Mouse (Mus musculus): ENCODE measurements at regions not wholly inside any gene's neighbourhood (a gene's known extent, or its start where the extent isn't known, plus 50 kb on each side); places are given as distances from the start of the nearest gene placed in this dataset.

DNA sequence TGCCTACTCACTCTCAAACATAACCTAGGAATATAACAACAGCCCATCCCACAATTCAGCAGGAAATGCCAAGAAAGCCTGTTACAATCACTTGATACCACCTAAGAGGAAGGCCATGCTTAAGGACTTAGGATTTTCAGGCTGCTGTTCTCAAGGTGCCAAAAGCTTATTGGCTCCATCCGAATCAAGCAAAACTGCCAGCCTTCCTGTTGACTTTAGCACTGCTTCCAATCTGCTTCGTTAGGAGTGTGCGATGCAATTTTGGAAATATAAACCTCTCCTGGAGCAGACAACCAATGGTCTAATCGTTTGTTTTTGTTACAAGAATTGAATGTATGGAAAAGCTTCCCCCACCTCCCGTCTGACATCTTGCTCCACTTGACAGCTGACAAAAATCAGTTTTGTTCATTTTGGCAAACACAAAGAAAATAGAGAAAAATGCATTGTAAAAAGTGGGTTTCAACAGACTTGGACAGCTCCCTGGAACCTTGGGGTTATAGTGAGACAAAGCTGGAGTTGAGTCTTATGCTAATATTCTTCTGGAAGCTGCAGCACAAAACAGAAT, 2620.0 kb upstream of the Gm7489 start:
- Histone ChIP-seq H3K4me3 (ENCODE audit: low read length) (no peak overlapping the region), H3K9ac (ENCODE audit: low read length) (no peak overlapping the region), H3K27me3 (ENCODE audit: control insufficient read depth, insufficient read depth, low read depth, low read length) (no peaks in the 10 kb centered on the region), H3K4me2 (ENCODE audit: low read depth, low read length) (no peak overlapping the region), H3K4me1 (replicated peaks; ENCODE audit: control insufficient read depth, insufficient read depth, low read length) (peaks cover 3% of the 10 kb centered on the region; the same call in 1 of the 2 replicates), H3K9me3 (ENCODE audit: control insufficient read depth, low read length) (no peaks in the 10 kb centered on the region), H3K27ac (ENCODE audit: low read length) (0 out of 2 replicates have a peak overlapping the region, but pooled peaks have one; percentile 27), H3K36me3 (ENCODE audit: control insufficient read depth, insufficient read depth, low read length) (no peaks in the 10 kb centered on the region)
- peak; percentile 52; the same call in 1 of the 2 replicates for ATAC-seq (ENCODE audit: low read depth)
- 41% methylated on average over 5 of the region's 5 CpGs for WGBS

DNA sequence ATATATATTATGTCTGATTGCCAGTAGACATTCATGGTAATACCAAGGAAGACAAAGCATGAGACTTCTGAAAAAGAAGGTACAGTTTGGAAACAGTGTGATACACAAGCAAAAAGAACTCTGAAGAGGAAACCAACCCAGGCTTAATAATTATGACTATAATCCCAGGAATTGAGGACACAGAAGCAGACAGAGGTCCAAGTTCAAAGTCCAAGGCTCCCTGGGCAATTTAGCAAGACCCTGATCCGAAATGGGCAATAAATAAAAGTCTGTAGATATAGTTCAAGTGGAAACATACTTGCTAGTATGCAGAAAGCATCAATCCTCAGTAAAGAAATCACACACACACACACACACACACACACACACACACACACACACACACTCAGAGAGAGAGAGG, 2618.7 kb upstream of the Gm7489 start:
- H3K27ac ChIP-seq (ENCODE audit: low read length), result no peak overlapping the region
- H3K4me1 ChIP-seq (replicated peaks; ENCODE audit: control insufficient read depth, insufficient read depth, low read length), result peaks cover 3% of the 10 kb centered on the region; the same call in 1 of the 2 replicates
- ATAC-seq (ENCODE audit: low read depth), result no peak
- H3K4me2 ChIP-seq (ENCODE audit: low read depth, low read length), result no peak overlapping the region
- no peaks in the 10 kb centered on the region for H3K9me3 ChIP-seq (ENCODE audit: control insufficient read depth, low read length)
- H3K4me3 ChIP-seq (ENCODE audit: low read length), result no peak overlapping the region
- 45% methylated on average over 1 of the region's 1 CpGs for WGBS
- H3K36me3 ChIP-seq (ENCODE audit: control insufficient read depth, insufficient read depth, low read length), result no peaks in the 10 kb centered on the region
- H3K9ac ChIP-seq (ENCODE audit: low read length), result no peak overlapping the region
- H3K27me3 ChIP-seq (ENCODE audit: control insufficient read depth, insufficient read depth, low read depth, low read length), result no peaks in the 10 kb centered on the region

DNA sequence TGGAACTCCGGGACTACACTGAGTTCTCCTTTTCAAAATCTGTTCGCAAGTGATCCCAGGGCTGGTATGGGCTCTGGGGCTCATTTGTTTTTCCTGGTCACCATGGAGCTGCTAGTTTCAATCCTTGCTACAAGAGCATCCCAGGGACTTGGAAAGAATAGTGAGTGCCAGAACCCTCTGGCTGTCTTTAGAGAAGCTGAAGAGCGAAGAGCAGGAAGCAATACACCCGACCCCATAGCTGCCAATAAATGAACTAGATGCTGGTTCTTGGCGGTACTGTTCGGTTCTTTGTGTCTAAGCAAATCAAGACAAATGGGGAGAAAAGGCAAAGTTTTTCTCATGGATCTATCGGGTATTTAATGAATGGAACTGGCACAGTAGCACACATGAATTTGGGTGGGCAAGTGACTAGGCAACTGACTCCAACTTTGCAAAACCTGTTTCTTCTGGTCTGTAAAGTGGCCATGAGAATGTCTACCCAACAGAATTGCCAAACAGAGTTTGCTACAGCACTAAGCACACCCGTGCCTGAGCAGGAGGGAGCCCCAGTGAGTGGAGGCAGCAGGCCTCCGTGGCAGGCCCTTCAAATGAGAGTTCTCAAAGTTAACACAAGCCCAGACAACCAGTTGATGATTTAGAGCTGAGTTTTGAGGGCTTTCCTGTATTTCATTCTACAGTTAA, 2612.9 kb upstream of the Gm7489 start:
- WGBS, result 77% methylated on average over 9 of the region's 9 CpGs
- no peak for ATAC-seq (ENCODE audit: low read depth)
- no peak overlapping the region for H3K4me2 ChIP-seq (ENCODE audit: low read depth, low read length)
- H3K4me3 ChIP-seq (ENCODE audit: low read length), result no peak overlapping the region
- no peak overlapping the region for H3K27ac ChIP-seq (ENCODE audit: low read length)
- no peaks in the 10 kb centered on the region for H3K9me3 ChIP-seq (ENCODE audit: control insufficient read depth, low read length)
- no peaks in the 10 kb centered on the region for H3K27me3 ChIP-seq (ENCODE audit: control insufficient read depth, insufficient read depth, low read depth, low read length)
- H3K36me3 ChIP-seq (ENCODE audit: control insufficient read depth, insufficient read depth, low read length), result no peaks in the 10 kb centered on the region
- no peaks in the 10 kb centered on the region for H3K4me1 ChIP-seq (replicated peaks; ENCODE audit: control insufficient read depth, insufficient read depth, low read length)
- H3K9ac ChIP-seq (ENCODE audit: low read length), result no peak overlapping the region

GRCm38 (mm10) chr15:51285334-51285733, 2599.4 kb upstream of the Gm7489 start:
- no peak for ATAC-seq (ENCODE audit: low read depth)
- H3K4me3 ChIP-seq (ENCODE audit: low read length), result no peak overlapping the region
- H3K27me3 ChIP-seq (ENCODE audit: control insufficient read depth, insufficient read depth, low read depth, low read length), result no peaks in the 10 kb centered on the region
- no peaks in the 10 kb centered on the region for H3K4me1 ChIP-seq (replicated peaks; ENCODE audit: control insufficient read depth, insufficient read depth, low read length)
- H3K36me3 ChIP-seq (ENCODE audit: control insufficient read depth, insufficient read depth, low read length), result no peaks in the 10 kb centered on the region
- H3K9me3 ChIP-seq (ENCODE audit: control insufficient read depth, low read length), result no peaks in the 10 kb centered on the region
- H3K4me2 ChIP-seq (ENCODE audit: low read depth, low read length), result no peak overlapping the region
- H3K9ac ChIP-seq (ENCODE audit: low read length), result no peak overlapping the region
- 59% methylated on average over 2 of the region's 2 CpGs for WGBS
- no peak overlapping the region for H3K27ac ChIP-seq (ENCODE audit: low read length)

- H3K27me3 ChIP-seq (ENCODE audit: control insufficient read depth, insufficient read depth, low read depth, low read length), result no peaks in the 10 kb centered on the region
- H3K4me3 ChIP-seq (ENCODE audit: low read length), result no peak overlapping the region
- no peaks in the 10 kb centered on the region for H3K9me3 ChIP-seq (ENCODE audit: control insufficient read depth, low read length)
- H3K27ac ChIP-seq (ENCODE audit: low read length), result no peak overlapping the region
- ATAC-seq (ENCODE audit: low read depth), result no peak
- H3K4me1 ChIP-seq (replicated peaks; ENCODE audit: control insufficient read depth, insufficient read depth, low read length), result no peaks in the 10 kb centered on the region
- H3K36me3 ChIP-seq (ENCODE audit: control insufficient read depth, insufficient read depth, low read length), result no peaks in the 10 kb centered on the region
- H3K4me2 ChIP-seq (ENCODE audit: low read depth, low read length), result no peak overlapping the region
- no peak overlapping the region for H3K9ac ChIP-seq (ENCODE audit: low read length)
- 63% methylated on average over 3 of the region's 3 CpGs for WGBS
Observed at GRCm38 (mm10) chr15:51286352-51286751, 2598.4 kb upstream of the Gm7489 start.

GRCm38 (mm10) chr15:51288911-51289432, 2595.7 kb upstream of the Gm7489 start:
- Histone ChIP-seq H3K4me3 (ENCODE audit: low read length) (no peak overlapping the region), H3K36me3 (ENCODE audit: control insufficient read depth, insufficient read depth, low read length) (no peaks in the 10 kb centered on the region), H3K4me1 (replicated peaks; ENCODE audit: control insufficient read depth, insufficient read depth, low read length) (no peaks in the 10 kb centered on the region), H3K27ac (ENCODE audit: low read length) (no peak overlapping the region), H3K27me3 (ENCODE audit: control insufficient read depth, insufficient read depth, low read depth, low read length) (no peaks in the 10 kb centered on the region), H3K9me3 (ENCODE audit: control insufficient read depth, low read length) (no peaks in the 10 kb centered on the region), H3K9ac (ENCODE audit: low read length) (no peak overlapping the region), H3K4me2 (ENCODE audit: low read depth, low read length) (no peak overlapping the region)
- ATAC-seq (ENCODE audit: low read depth), result no peak
- 63% methylated on average over 9 of the region's 9 CpGs for WGBS

DNA sequence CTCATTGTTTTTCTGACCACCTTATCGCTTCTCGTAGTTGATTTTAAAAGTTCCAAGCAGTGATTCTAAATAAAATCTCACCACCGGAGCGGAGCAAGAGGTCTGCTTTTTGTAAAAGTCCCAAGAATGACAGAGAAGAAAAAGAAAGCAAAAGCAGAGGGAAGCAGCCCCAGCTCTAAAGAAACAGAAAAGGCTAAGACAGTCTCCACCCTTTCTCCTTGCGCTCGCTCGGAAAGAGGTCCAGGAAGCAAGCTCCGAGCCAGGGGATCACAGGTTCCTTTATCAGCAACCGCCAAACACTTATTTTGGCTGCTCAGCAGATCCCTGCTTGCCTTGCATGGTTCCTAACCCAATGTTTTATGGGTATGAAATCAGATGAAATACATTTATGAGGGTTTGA, 2594.8 kb upstream of the Gm7489 start:
- Histone ChIP-seq H3K4me2 (ENCODE audit: low read depth, low read length) (peak overlapping the region; percentile 8; the same call in 1 of the 2 replicates), H3K27ac (ENCODE audit: low read length) (no peak overlapping the region), H3K9me3 (ENCODE audit: control insufficient read depth, low read length) (no peaks in the 10 kb centered on the region), H3K4me1 (replicated peaks; ENCODE audit: control insufficient read depth, insufficient read depth, low read length) (no peaks in the 10 kb centered on the region), H3K27me3 (ENCODE audit: control insufficient read depth, insufficient read depth, low read depth, low read length) (no peaks in the 10 kb centered on the region), H3K9ac (ENCODE audit: low read length) (no peak overlapping the region), H3K36me3 (ENCODE audit: control insufficient read depth, insufficient read depth, low read length) (no peaks in the 10 kb centered on the region), H3K4me3 (ENCODE audit: low read length) (no peak overlapping the region)
- no peak for ATAC-seq (ENCODE audit: low read depth)
- 64% methylated on average over 9 of the region's 9 CpGs for WGBS

- Histone ChIP-seq H3K27me3 (ENCODE audit: control insufficient read depth, insufficient read depth, low read depth, low read length) (no peaks in the 10 kb centered on the region), H3K27ac (ENCODE audit: low read length) (no peak overlapping the region), H3K4me1 (replicated peaks; ENCODE audit: control insufficient read depth, insufficient read depth, low read length) (no peaks in the 10 kb centered on the region), H3K4me2 (ENCODE audit: low read depth, low read length) (no peak overlapping the region), H3K4me3 (ENCODE audit: low read length) (no peak overlapping the region), H3K9ac (ENCODE audit: low read length) (no peak overlapping the region), H3K9me3 (ENCODE audit: control insufficient read depth, low read length) (no peaks in the 10 kb centered on the region), H3K36me3 (ENCODE audit: control insufficient read depth, insufficient read depth, low read length) (no peaks in the 10 kb centered on the region)
- ATAC-seq (ENCODE audit: low read depth), result no peak
- 88% methylated on average over 6 of the region's 6 CpGs for WGBS
Observed at GRCm38 (mm10) chr15:51291183-51291582, 2593.5 kb upstream of the Gm7489 start.

DNA sequence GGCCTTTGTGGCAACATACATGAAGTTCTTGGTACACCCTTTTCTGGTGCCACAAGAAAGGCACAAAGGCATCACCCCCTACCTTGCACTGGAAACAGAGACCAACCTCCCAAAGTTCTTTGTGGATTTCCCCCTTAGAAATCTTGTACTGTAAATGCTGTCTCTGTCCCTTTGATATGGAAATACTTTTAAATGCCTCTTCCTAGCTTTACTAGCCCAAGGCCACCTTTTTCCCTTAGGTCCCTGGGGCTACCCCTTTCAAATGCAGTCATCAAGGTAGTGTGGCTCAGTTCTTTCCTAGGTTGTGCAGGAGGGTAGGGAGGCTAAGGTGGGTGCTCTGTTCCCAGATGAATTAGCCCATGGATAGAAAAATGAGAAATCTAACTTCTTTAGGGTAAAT, 2587.9 kb upstream of the Gm7489 start:
- no peak overlapping the region for H3K4me2 ChIP-seq (ENCODE audit: low read depth, low read length)
- H3K36me3 ChIP-seq (ENCODE audit: control insufficient read depth, insufficient read depth, low read length), result no peaks in the 10 kb centered on the region
- no peak overlapping the region for H3K4me3 ChIP-seq (ENCODE audit: low read length)
- H3K27ac ChIP-seq (ENCODE audit: low read length), result no peak overlapping the region
- H3K4me1 ChIP-seq (replicated peaks; ENCODE audit: control insufficient read depth, insufficient read depth, low read length), result no peaks in the 10 kb centered on the region
- H3K9ac ChIP-seq (ENCODE audit: low read length), result no peak overlapping the region
- ATAC-seq (ENCODE audit: low read depth), result no peak
- H3K27me3 ChIP-seq (ENCODE audit: control insufficient read depth, insufficient read depth, low read depth, low read length), result no peaks in the 10 kb centered on the region
- H3K9me3 ChIP-seq (ENCODE audit: control insufficient read depth, low read length), result no peaks in the 10 kb centered on the region

All from lung, embryonic 16.5 days (tissue).